Mouse (Mus musculus) ovary, postnatal 10 days (tissue): ENCODE results near the gene Pde4d.

Source experiments
- DNase-seq: peaks from one replicate; pipeline ENCODE4 v3.0.0; 2022; ENCODE audit warnings: low spot score

Gene Pde4d

GRCm38 (mm10) chr13:109924771-109925170, 1475.0 kb downstream of the Pde4d start:
- no peak for DNase-seq

DNA sequence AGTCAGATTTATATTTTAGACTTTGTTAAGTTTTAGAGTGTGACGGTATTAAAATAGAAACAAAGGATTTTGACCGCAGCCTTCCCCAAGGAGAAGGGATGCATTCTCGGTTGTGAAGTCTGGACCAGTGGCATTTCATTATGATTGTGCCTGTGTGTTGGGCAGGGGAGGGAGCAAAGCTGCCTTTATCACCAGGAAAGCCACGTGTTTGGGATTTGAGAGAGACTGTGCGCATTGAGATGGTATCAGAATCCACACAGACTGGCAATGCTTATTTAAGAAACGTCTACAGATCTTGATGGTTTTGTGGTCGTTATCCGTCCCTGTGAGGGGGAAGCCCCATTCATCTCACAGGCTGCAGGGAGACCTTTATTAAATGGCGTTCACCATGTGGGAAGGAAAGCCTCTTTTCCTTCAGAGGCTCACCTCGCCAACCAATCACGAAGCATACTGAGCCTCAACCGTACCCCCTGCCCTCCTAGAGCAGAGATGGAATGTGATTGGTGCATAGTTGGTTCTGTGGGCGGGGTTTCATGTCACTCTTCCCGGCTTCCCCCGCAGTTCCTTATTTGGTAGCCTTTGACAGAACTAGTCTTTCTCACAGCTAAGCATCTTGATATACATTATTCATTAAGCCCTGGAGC, 1476.7 kb downstream of the Pde4d start:
- DNase-seq, result no peak

GRCm38 (mm10) chr13:109927782-109928181, 1478.0 kb downstream of the Pde4d start:
- DNase-seq, result no peak

DNA sequence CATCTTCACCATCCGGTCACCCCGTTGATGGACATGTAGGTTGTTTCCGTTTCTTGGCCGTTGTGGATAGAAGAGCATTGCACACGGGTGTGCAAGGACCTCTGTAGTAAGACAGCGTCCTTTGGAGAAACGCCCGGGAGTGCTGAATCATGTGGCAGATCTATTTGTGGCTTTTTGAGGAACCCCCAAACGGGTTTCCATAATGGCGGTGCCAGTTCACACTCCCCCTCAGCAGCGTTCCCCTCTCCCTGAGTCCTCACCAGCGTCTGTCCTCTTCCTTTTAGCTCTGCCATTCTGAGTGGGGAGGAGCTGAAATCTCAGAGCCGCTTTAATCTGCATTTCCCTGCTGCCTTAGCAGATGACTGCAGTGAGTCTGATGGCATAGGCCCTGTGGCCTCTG, 1482.9 kb downstream of the Pde4d start:
- DNase-seq, result no peak

DNA sequence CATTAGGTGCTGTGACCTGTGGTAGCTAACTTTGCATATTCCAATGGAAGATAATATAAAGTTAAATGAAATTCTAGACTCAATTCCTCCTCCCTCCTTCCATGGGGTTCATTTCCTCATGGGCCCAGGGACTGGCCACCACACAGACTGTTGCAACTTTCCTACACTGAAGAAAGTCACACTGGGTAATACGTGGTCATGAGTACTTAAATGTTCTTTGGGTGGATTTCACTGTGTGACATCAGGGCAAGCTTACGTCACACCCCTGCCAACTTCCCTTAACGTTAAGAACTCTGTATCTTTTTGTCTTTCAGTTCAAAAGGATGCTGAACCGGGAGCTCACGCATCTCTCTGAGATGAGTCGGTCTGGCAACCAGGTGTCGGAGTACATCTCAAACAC, 1483.8 kb downstream of the Pde4d start:
- DNase-seq, result no peak

DNA sequence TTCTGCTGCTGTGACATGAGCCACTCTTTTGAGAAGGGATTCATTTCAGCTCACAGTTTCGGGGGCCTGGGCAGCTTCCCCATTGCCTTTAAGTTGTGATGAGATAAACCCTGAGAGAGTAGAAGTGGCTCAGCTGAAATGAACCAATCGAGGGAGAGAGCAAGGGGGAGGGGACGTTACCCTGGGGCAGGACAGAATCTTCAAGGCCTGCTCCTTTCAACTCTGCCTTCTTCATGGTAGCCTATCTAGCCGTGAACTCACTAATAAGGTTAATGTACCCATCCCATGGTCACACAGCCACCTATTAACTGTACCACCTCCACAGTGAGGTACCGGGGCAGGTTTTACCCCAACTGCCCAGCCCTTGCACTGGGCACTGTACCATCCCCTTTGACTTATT, 1487.1 kb downstream of the Pde4d start:
- no peak for DNase-seq

GRCm38 (mm10) chr13:109944822-109945551, 1495.2 kb downstream of the Pde4d start:
- DNase-seq, result no peak

DNA sequence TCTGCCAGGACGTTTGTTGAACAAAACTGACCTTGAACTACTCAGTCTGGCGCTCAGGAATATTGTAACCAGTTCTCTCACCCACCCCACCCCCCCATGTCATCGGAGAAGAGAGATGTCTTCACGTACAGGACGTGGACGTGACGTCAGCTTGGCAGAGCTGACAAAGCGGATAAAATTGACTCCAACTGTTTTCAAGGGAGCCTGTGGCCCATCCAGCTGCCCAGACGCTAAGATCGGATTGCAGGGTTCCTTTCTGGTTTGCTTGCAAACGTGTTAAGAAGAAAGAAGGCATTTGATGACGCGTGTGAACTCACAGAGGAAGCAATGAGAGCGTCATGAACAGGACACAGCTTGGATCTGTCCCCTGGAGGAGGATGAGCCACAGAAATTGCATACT, 1501.7 kb downstream of the Pde4d start:
- no peak for DNase-seq

DNA sequence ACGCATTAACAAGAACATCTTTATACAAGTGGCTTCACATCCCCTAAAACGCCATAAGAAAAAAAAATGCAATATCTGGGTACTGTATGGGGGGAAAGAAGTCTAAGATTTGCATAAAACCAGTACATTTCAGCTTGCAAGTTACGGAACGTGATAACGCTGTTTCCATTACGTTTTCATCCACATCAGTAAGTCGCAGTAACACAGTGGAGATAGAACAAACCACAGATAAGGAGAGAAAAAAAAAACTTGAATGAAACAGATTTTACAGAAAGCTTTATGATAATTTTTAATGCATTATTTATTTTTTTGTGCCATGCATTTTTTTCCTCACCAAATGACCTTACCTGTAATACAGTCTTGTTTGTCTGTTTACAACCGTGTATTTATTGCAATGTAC, 1504.4 kb downstream of the Pde4d start:
- DNase-seq, result no peak

DNA sequence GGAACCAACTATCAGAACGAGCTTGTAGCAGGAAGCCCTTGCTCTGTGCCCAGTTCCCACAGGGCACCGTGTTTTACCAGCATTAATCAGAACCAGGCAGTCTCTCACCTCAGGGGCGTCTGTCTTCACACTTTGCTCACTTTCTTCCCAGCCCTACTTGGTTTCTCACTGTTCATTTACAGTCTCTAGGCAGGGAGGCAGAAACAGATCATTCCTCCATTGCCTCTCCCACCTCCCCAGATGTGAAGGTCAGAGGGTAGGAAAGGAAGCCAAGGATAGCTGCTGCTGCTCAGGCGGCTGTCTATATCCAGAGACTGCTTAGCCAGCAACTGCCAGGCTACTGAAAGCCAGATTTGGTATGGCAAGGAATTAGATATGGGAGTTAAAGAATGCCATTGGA, 1508.2 kb downstream of the Pde4d start:
- DNase-seq, result no peak

- DNase-seq, result no peak
Observed at GRCm38 (mm10) chr13:109982821-109983443, 1533.2 kb downstream of the Pde4d start.

DNA sequence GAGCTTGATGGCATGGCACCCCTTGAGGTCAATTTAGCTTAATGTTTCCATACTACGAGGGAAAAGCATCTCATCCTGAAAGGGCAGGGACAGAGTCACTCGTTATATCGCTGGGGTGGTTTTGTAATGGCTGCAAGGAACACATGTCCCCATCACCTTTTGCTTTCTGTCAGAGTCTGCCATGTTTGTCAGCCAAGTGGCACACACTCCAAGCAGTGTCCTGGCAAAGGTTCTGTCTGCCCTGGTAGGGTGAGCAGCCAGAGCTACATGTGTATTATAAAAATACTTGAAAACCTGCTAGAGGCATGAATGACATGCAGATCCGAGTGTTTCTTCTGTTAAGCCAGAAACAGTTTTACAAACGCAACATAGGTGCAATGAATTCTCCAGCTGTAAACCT, 1535.7 kb downstream of the Pde4d start:
- no peak for DNase-seq

- DNase-seq, result no peak
Observed at GRCm38 (mm10) chr13:109985892-109986291, 1536.1 kb downstream of the Pde4d start.

GRCm38 (mm10) chr13:109992775-109993505, 1543.2 kb downstream of the Pde4d start:
- peak; percentile 19 for DNase-seq

- no peak for DNase-seq
Observed at GRCm38 (mm10) chr13:109994240-109994764, 1544.6 kb downstream of the Pde4d start.

DNA sequence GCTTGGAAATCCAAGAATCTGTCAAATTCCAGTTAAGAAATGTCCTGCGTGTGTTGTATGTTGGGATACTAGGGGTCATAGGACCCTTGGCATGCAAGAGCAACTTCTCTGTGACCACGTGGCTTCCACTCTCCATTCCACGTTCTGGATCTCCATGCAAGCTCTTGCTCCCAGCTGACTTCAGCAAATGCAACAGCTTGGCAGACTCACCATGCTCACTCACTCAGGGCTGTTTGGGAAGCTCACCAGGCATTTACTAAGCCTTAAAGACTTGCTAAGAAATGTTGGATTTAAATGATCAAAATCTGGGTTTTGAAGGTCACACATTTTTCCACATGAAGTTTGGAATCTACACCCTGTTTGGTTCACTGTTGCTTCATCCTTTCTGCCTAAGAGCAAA, 1552.3 kb downstream of the Pde4d start:
- no peak for DNase-seq
